Mouse (Mus musculus) C2C12 (cell line): ENCODE measurements at regions not wholly inside any gene's neighbourhood (a gene's known extent, or its start where the extent isn't known, plus 50 kb on each side); places are given as distances from the start of the nearest gene placed in this dataset.

ENCODE experiments used
- CEBPB ChIP-seq: IDR thresholded peaks from one replicate; pipeline ENCODE4 v1.6.1; 2011; ENCODE audit warnings: low read depth, mild to moderate bottlenecking, control low read depth, moderate library complexity
- CTCF ChIP-seq: IDR thresholded peaks from one replicate; pipeline ENCODE4 v1.5.1; 2011; ENCODE audit not compliant: control insufficient read depth, insufficient read depth, insufficient read length
- FOSL1 ChIP-seq: IDR thresholded peaks from one replicate; pipeline ENCODE4 v1.8.0; 2011; ENCODE audit warnings: mild to moderate bottlenecking, low read length; ENCODE audit not compliant: poor library complexity, insufficient read depth, severe bottlenecking
- MAX ChIP-seq: IDR thresholded peaks from one replicate; pipeline ENCODE4 v1.6.1; 2011; ENCODE audit warnings: mild to moderate bottlenecking, control low read depth
- MYOD1 ChIP-seq: IDR thresholded peaks from one replicate; pipeline ENCODE4 v1.6.1; 2011; ENCODE audit warnings: low read depth; ENCODE audit not compliant: control insufficient read depth, insufficient read length
- MYOG ChIP-seq: IDR thresholded peaks from one replicate; pipeline ENCODE4 v1.6.1; 2011; ENCODE audit not compliant: control insufficient read depth, insufficient read length; ENCODE audit errors: extremely low read depth
- USF1 ChIP-seq: IDR thresholded peaks from one replicate; pipeline ENCODE4 v1.6.1; 2011; ENCODE audit warnings: low read depth, mild to moderate bottlenecking, control low read depth, moderate library complexity

- no peak for TF ChIP-seq CTCF
- TF ChIP-seq USF1 = no peak
- TF ChIP-seq FOSL1 = no peak
- TF ChIP-seq MAX = no peak
- TF ChIP-seq MYOD1 = no peak
- TF ChIP-seq MYOG = no peak
- no peak for TF ChIP-seq CEBPB
Measured at GRCm38 (mm10) chr2:144182108-144182507, 88.4 kb upstream of the Mgme1 start.
